Mouse (Mus musculus) MEL (cell line): ENCODE results near the gene Hacl1. TPM values are rescaled to one million over a fixed set of nuclear protein-coding genes. Genes with fewer than 3 reads are reported as not detected.

Experiments
- DNase-seq: peaks from one replicate; pipeline ENCODE4 v3.0.0; 2011; ENCODE audit warnings: low read depth, low spot score
- H3K27ac ChIP-seq: 2 replicates; pipeline ENCODE4 v1.5.1; 2012; ENCODE audit warnings: low read depth, mild to moderate bottlenecking, control low read depth, low read length, moderate library complexity; ENCODE audit not compliant: control insufficient read depth
- H3K27me3 ChIP-seq, 2 experiments: fragments of 150-350 bp in 1 of 2; sonication (generic) in 1 of 2; 2 replicates each; pipeline ENCODE4 v1.6.1; 2012; ENCODE audit warnings: low read length in 2 of 2, mild to moderate bottlenecking in 2 of 2, improper control_type of control experiment in 1 of 2, moderate library complexity in 1 of 2; ENCODE audit not compliant: insufficient read depth in 2 of 2, control insufficient read depth in 1 of 2
- H3K36me3 ChIP-seq, 2 experiments: 2 replicates each; pipeline ENCODE4 v1.6.1; 2012 to 2014; ENCODE audit warnings: low read length in 2 of 2, improper control_type of control experiment in 1 of 2, inconsistent platforms in 1 of 2, mild to moderate bottlenecking in 1 of 2; ENCODE audit not compliant: insufficient read depth in 2 of 2, control insufficient read depth in 1 of 2
- H3K4me1 ChIP-seq, 2 experiments: fragments of 150-350 bp in 1 of 2; sonication (generic) in 1 of 2; 2 replicates each; pipeline ENCODE4 v1.6.1; 2012; ENCODE audit warnings: low read length in 2 of 2, improper control_type of control experiment in 1 of 2, mild to moderate bottlenecking in 1 of 2; ENCODE audit not compliant: insufficient read depth in 2 of 2, control insufficient read depth in 1 of 2
- H3K4me3 ChIP-seq, 2 experiments: fragments of 150-350 bp in 1 of 2; sonication (generic) in 1 of 2; 2 replicates each; pipeline ENCODE4 v1.5.1; 2012; ENCODE audit warnings: low read depth in 2 of 2, low read length in 2 of 2, mild to moderate bottlenecking in 2 of 2, moderate library complexity in 2 of 2, control low read depth in 1 of 2, improper control_type of control experiment in 1 of 2; ENCODE audit not compliant: control insufficient read depth in 1 of 2, insufficient read depth in 1 of 2
- H3K79me2 ChIP-seq: 2 replicates; pipeline ENCODE4 v1.6.1; 2012; ENCODE audit warnings: mild to moderate bottlenecking, low read length, moderate library complexity; ENCODE audit not compliant: control insufficient read depth, poor library complexity, insufficient read depth
- H3K9ac ChIP-seq: 2 replicates; pipeline ENCODE4 v1.6.1; 2012; ENCODE audit warnings: low read depth, mild to moderate bottlenecking, control low read depth, low read length, moderate library complexity; ENCODE audit not compliant: control insufficient read depth, poor library complexity, severe bottlenecking
- H3K9me3 ChIP-seq: fragments of 150-350 bp; sonication (generic); replicated peaks from 2 replicates; pipeline ENCODE4 v1.6.1; 2012; ENCODE audit warnings: mild to moderate bottlenecking, low read length, improper control_type of control experiment, moderate library complexity; ENCODE audit not compliant: insufficient read depth
- CTCF ChIP-seq, 3 experiments: IDR thresholded peaks in 2 of 3; conservative IDR thresholded peaks in 1 of 3; 2 replicates each; pipeline ENCODE4 v1.5.1; 2011 to 2012; ENCODE audit warnings: low read length in 3 of 3, low read depth in 2 of 3, mild to moderate bottlenecking in 2 of 3, improper control_type of control experiment in 1 of 3, inconsistent platforms in 1 of 3, mixed read lengths in 1 of 3, moderate library complexity in 1 of 3; ENCODE audit not compliant: control insufficient read depth in 1 of 3, insufficient read depth in 1 of 3, poor library complexity in 1 of 3, severe bottlenecking in 1 of 3
- E2F4 ChIP-seq: IDR thresholded peaks from 2 replicates; pipeline ENCODE4 v1.6.1; 2011; ENCODE audit warnings: low read depth, low read length, improper control_type of control experiment, borderline replicate concordance
- ETS1 ChIP-seq: IDR thresholded peaks from 2 replicates; pipeline ENCODE4 v1.6.1; 2012; ENCODE audit warnings: low read depth, mild to moderate bottlenecking, inconsistent platforms, low read length, improper control_type of control experiment, moderate library complexity
- GABPA ChIP-seq: IDR thresholded peaks from 2 replicates; pipeline ENCODE4 v1.6.1; 2012; ENCODE audit warnings: low read depth, mild to moderate bottlenecking, inconsistent platforms, low read length, improper control_type of control experiment, moderate library complexity
- HCFC1 ChIP-seq: IDR thresholded peaks from 2 replicates; pipeline ENCODE4 v1.6.1; 2012; ENCODE audit warnings: low read depth, mild to moderate bottlenecking, inconsistent platforms, low read length, improper control_type of control experiment, moderate library complexity
- JUND ChIP-seq: IDR thresholded peaks from 2 replicates; pipeline ENCODE4 v1.6.1; 2011; ENCODE audit warnings: low read depth, mild to moderate bottlenecking, improper control_type of control experiment, low read length
- MAZ ChIP-seq: IDR thresholded peaks from 2 replicates; pipeline ENCODE4 v1.6.1; 2012; ENCODE audit warnings: low read depth, mild to moderate bottlenecking, inconsistent platforms, low read length, improper control_type of control experiment
- MEF2A ChIP-seq: IDR thresholded peaks from 2 replicates; pipeline ENCODE4 v1.6.1; 2014; ENCODE audit warnings: low read depth, mild to moderate bottlenecking, inconsistent platforms, low read length, improper control_type of control experiment; ENCODE audit not compliant: poor library complexity, insufficient replicate concordance, severe bottlenecking; ENCODE audit errors: extremely low read depth
- MXI1 ChIP-seq: IDR thresholded peaks from 2 replicates; pipeline ENCODE4 v1.6.1; 2011; ENCODE audit warnings: mild to moderate bottlenecking, low read depth, low read length, improper control_type of control experiment
- MYB ChIP-seq: IDR thresholded peaks from 2 replicates; pipeline ENCODE4 v1.6.1; 2011; ENCODE audit warnings: mild to moderate bottlenecking, low read depth, low read length, improper control_type of control experiment
- MYC ChIP-seq: IDR thresholded peaks from 2 replicates; pipeline ENCODE4 v1.6.1; 2011; ENCODE audit warnings: low read depth, mild to moderate bottlenecking, low read length, improper control_type of control experiment, moderate library complexity
- NELFE ChIP-seq: IDR thresholded peaks from 2 replicates; pipeline ENCODE4 v1.6.1; 2011; ENCODE audit warnings: low read depth, low read length, improper control_type of control experiment
- POLR2A ChIP-seq, 2 experiments: IDR thresholded peaks; 2 replicates each; pipeline ENCODE4 v1.6.1; 2011 to 2012; ENCODE audit warnings: low read length in 2 of 2, mild to moderate bottlenecking in 2 of 2, control low read depth in 1 of 2, improper control_type of control experiment in 1 of 2, low read depth in 1 of 2, moderate library complexity in 1 of 2; ENCODE audit not compliant: control insufficient read depth in 1 of 2, insufficient read depth in 1 of 2, poor library complexity in 1 of 2
- POLR2AphosphoS5 ChIP-seq: IDR thresholded peaks from 2 replicates; pipeline ENCODE4 v1.6.1; 2012; ENCODE audit warnings: low read depth, borderline replicate concordance, mild to moderate bottlenecking, inconsistent platforms, low read length, moderate library complexity, mixed read lengths
- RAD21 ChIP-seq: IDR thresholded peaks from 2 replicates; pipeline ENCODE4 v1.6.1; 2011; ENCODE audit warnings: mild to moderate bottlenecking, low read depth, low read length, improper control_type of control experiment
- RCOR1 ChIP-seq: IDR thresholded peaks from 2 replicates; pipeline ENCODE4 v1.6.1; 2012; ENCODE audit warnings: low read depth, mild to moderate bottlenecking, inconsistent platforms, low read length, improper control_type of control experiment
- SIN3A ChIP-seq: IDR thresholded peaks from 2 replicates; pipeline ENCODE4 v1.6.1; 2012; ENCODE audit warnings: low read length, improper control_type of control experiment, inconsistent platforms
- SMC3 ChIP-seq: IDR thresholded peaks from 2 replicates; pipeline ENCODE4 v1.6.1; 2011; ENCODE audit warnings: low read depth, low read length, improper control_type of control experiment
- TAL1 ChIP-seq: IDR thresholded peaks from 2 replicates; pipeline ENCODE4 v1.6.1; 2012; ENCODE audit warnings: mild to moderate bottlenecking, inconsistent platforms, low read length, moderate library complexity, mixed read lengths
- TBP ChIP-seq: IDR thresholded peaks from 2 replicates; pipeline ENCODE4 v1.8.0; 2011; ENCODE audit warnings: low read depth, low read length, improper control_type of control experiment
- UBTF ChIP-seq: IDR thresholded peaks from 2 replicates; pipeline ENCODE4 v1.6.1; 2012; ENCODE audit warnings: low read depth, mild to moderate bottlenecking, inconsistent platforms, low read length, improper control_type of control experiment, moderate library complexity, borderline replicate concordance; ENCODE audit not compliant: insufficient read depth
- USF1 ChIP-seq: IDR thresholded peaks from 2 replicates; pipeline ENCODE4 v1.6.1; 2014; ENCODE audit warnings: low read depth, mild to moderate bottlenecking, inconsistent platforms, low read length, improper control_type of control experiment, moderate library complexity
- ZC3H11A ChIP-seq: IDR thresholded peaks from 2 replicates; pipeline ENCODE4 v1.6.1; 2012; ENCODE audit warnings: low read depth, mild to moderate bottlenecking, inconsistent platforms, low read length, improper control_type of control experiment
- polyA plus RNA-seq, 2 experiments: library from polyadenylated mRNA; stranded (reverse) in 1 of 2; unstranded in 1 of 2; fragments of >175 nt in 1 of 2; fragments of >200 nt in 1 of 2; gene quantifications; 2 replicates each; pipeline versions ENCODE4 v1.2.1 to v1.2.4; 2012; ENCODE audit warnings: low replicate concordance in 2 of 2, low read depth in 1 of 2; ENCODE audit not compliant: insufficient read length in 2 of 2, insufficient read depth in 1 of 2, missing spikeins in 1 of 2
- total RNA-seq: library from RNA; depleted of rRNA; stranded (reverse); fragments of 300-350 nt; gene quantifications from 2 replicates; pipeline ENCODE4 v1.2.3, GENCODE M21; 2012

Gene Hacl1
- total and polyA plus RNA-seq, 3 experiments = 7.7 to 13.3 TPM; not detected in 1

DNA sequence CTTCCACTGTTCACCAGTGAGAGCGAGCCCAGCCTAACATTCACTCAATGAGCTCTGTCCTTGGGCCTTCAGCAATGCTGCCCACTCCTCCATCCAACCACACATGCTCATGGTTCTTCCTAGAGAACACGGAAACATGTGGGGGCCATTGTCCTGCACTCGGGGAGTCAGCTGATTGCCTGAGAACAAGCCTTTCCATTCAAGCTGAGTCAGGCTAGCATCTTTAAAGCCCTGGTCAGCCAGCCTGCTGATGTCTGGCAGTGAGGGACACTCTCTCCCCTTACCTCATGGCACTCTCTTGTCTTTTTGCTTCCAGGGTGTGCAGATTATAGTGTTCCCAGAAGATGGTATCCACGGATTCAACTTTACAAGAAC lies 24.5 kb upstream of the Hacl1 start:
- TF ChIP-seq JUND = no peak
- TF ChIP-seq RAD21 = no peak
- no peak for TF ChIP-seq ETS1
- no peak for TF ChIP-seq MAZ
- TF ChIP-seq SMC3 = no peak
- no peak for TF ChIP-seq TAL1
- TF ChIP-seq UBTF = no peak
- no peak for TF ChIP-seq HCFC1
- TF ChIP-seq E2F4 = no peak
- TF ChIP-seq MEF2A = no peak
- no peak for TF ChIP-seq RCOR1
- TF ChIP-seq NELFE = no peak
- TF ChIP-seq POLR2AphosphoS5 = no peak
- no peak for TF ChIP-seq USF1
- TF ChIP-seq ZC3H11A = no peak
- TF ChIP-seq MYC = no peak
- no peak for TF ChIP-seq MYB
- TF ChIP-seq SIN3A = no peak
- no peak for TF ChIP-seq MXI1
- H3K4me1 ChIP-seq = peaks cover 22 to 43% of the 10 kb centered on the region in 2 experiments
- H3K9me3 ChIP-seq = no peaks in the 10 kb centered on the region
- H3K27ac ChIP-seq = peak overlapping the region; percentile 89
- H3K79me2 ChIP-seq = no peaks in the 10 kb centered on the region
- peaks cover 0 to 33% of the 10 kb centered on the region in 2 experiments; a peak in 3 of 4 replicates for H3K36me3 ChIP-seq
- H3K4me3 ChIP-seq = no peak overlapping the region; a peak in 2 of 4 replicates
- H3K9ac ChIP-seq = peak overlapping the region; percentile 47
- H3K27me3 ChIP-seq = no peaks in the 10 kb centered on the region
- DNase-seq = no peak

DNA sequence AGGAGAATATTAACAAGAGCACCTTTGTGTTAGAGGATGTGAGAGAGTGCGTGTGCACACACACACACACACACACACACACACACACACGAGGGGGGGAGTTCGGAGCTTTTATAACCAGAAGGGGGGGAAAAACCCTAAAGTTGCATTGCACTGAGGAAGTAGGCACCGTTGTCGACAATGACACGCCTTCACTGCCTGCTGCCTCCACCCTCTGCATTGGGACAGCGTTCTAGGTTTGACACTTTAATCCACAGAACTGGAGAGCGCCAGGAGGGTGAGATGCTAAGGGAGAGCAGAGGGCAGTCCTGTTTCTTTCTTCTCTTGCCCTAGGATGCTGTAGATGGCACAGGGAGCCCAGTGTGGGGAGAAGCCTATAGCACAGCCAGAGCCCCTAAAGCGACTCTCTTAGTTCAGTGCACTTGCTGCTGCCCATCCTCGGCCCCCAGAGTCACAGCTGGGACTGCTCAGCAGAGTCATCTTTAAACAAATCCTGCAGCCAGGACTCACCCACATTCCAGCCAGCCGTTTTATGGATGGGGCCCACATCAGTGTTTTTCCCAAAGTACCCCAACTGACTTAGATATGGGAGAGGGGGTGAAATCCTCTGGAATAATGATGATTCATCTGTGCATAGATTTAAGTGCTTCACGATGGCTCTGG lies 23.9 kb upstream of the Hacl1 start:
- Histone ChIP-seq H3K27me3 (no peaks in the 10 kb centered on the region), H3K9ac (peak overlapping the region; percentile 47), H3K4me1 (peaks cover 20 to 39% of the 10 kb centered on the region in 2 experiments), H3K27ac (peak overlapping the region; percentile 89), H3K79me2 (no peaks in the 10 kb centered on the region), H3K9me3 (no peaks in the 10 kb centered on the region), H3K36me3 (peaks cover 0 to 32% of the 10 kb centered on the region in 2 experiments; a peak in 3 of 4 replicates), H3K4me3 (peak overlapping the region; percentile 28 to 48)
- DNase-seq = peak; percentile 84
- 0 out of 2 replicates have a peak, but pooled peaks have one; percentile 10 for TF ChIP-seq TBP
- peak; percentile 11; the same call in 1 of the 2 replicates for TF ChIP-seq SIN3A
- no peak for TF ChIP-seq ZC3H11A
- no peak for TF ChIP-seq CTCF (IDR thresholded peaks at IDR 0.05 in 2 of 3, conservative IDR thresholded peaks at IDR 0.05 in 1 of 3; ENCODE audit: control insufficient read depth in 1 of 3, insufficient read depth in 1 of 3, low read depth in 2 of 3, low read length in 3 of 3, poor library complexity in 1 of 3, severe bottlenecking in 1 of 3)
- TF ChIP-seq GABPA = no peak
- TF ChIP-seq POLR2A (IDR thresholded peaks at IDR 0.05; ENCODE audit: control insufficient read depth in 1 of 2, insufficient read depth in 1 of 2, low read depth in 1 of 2, low read length in 2 of 2, poor library complexity in 1 of 2) = peak in 1 of 2 experiments; percentile 14; a peak in 1 of 4 replicates
